Mouse (Mus musculus): ENCODE data around the gene Fam234a.
"Not testable (repeated sequence)": the region's sequence is repeated elsewhere in the genome, so short reads cannot be mapped to it uniquely, and the experiment has no call there.

The Fam234a gene

GRCm38 (mm10) chr17:26234386-26234785 is 9.7 kb downstream of the Fam234a start:
- no peak for DNase-seq (ENCODE audit: low spot score)

GRCm38 (mm10) chr17:26232863-26233262 is 11.2 kb downstream of the Fam234a start:
- no peak for DNase-seq (ENCODE audit: low spot score)

- no peak for DNase-seq (ENCODE audit: low spot score)
These were observed 12.9 kb downstream of the Fam234a start for GRCm38 (mm10) chr17:26231156-26231555.

- no peak for DNase-seq (ENCODE audit: low spot score)
These were observed 14.3 kb downstream of the Fam234a start for GRCm38 (mm10) chr17:26229776-26230175.

GRCm38 (mm10) chr17:26225150-26225549 is 18.9 kb downstream of the Fam234a start:
- no peak for DNase-seq (ENCODE audit: low spot score)

- DNase-seq (ENCODE audit: low spot score), result no peak
These were observed 22.5 kb downstream of the Fam234a start for GRCm38 (mm10) chr17:26221508-26221907.

- no peak for DNase-seq (ENCODE audit: low spot score)
These were observed 31.4 kb downstream of the Fam234a start for GRCm38 (mm10) chr17:26212681-26213080.

- no peak for DNase-seq (ENCODE audit: low spot score)
These were observed 31.8 kb downstream of the Fam234a start for GRCm38 (mm10) chr17:26212241-26212640.

- no peak for DNase-seq (ENCODE audit: low spot score)
These were observed 36.4 kb downstream of the Fam234a start, which contains the start of gene Arhgdig for GRCm38 (mm10) chr17:26207686-26208085. Arhgdig (minus strand) TSS chr17:26207786.

GRCm38 (mm10) chr17:26206392-26206791 is 37.6 kb downstream of the Fam234a start:
- DNase-seq (ENCODE audit: low spot score), result peak; percentile 58

GRCm38 (mm10) chr17:26204766-26205165 is 39.3 kb downstream of the Fam234a start:
- no peak for DNase-seq (ENCODE audit: low spot score)

- no peak for DNase-seq (ENCODE audit: low spot score)
These were observed 40.7 kb downstream of the Fam234a start for GRCm38 (mm10) chr17:26203321-26203811.

- DNase-seq (ENCODE audit: low spot score), result no peak
These were observed 41.3 kb downstream of the Fam234a start, which contains the start of gene Rgs11 for GRCm38 (mm10) chr17:26202737-26203136. Rgs11 (plus strand) TSS chr17:26202951.

GRCm38 (mm10) chr17:26201998-26202397 is 42.0 kb downstream of the Fam234a start:
- no peak for DNase-seq (ENCODE audit: low spot score)

GRCm38 (mm10) chr17:26200831-26201705 is 43.0 kb downstream of the Fam234a start:
- peak; percentile 52 for DNase-seq (ENCODE audit: low spot score)

GRCm38 (mm10) chr17:26198892-26199291 is 45.1 kb downstream of the Fam234a start, which contains the start of gene Pdia2:
Pdia2 (minus strand) TSS chr17:26199087.
- DNase-seq (ENCODE audit: low spot score), result no peak

- DNase-seq (ENCODE audit: low spot score), result no peak
These were observed 51.4 kb downstream of the Fam234a start for GRCm38 (mm10) chr17:26192481-26193190.

GRCm38 (mm10) chr17:26191486-26191885 is 52.6 kb downstream of the Fam234a start:
- not testable (repeated sequence) for DNase-seq (ENCODE audit: low spot score)

- no peak for DNase-seq (ENCODE audit: low spot score)
These were observed 55.8 kb downstream of the Fam234a start for GRCm38 (mm10) chr17:26188091-26188805.

- no peak for DNase-seq (ENCODE audit: low spot score)
These were observed 56.5 kb downstream of the Fam234a start for GRCm38 (mm10) chr17:26187592-26187991.

- no peak for DNase-seq (ENCODE audit: low spot score)
These were observed 62.9 kb downstream of the Fam234a start for GRCm38 (mm10) chr17:26181179-26181578.

- DNase-seq (ENCODE audit: low spot score), result no peak
These were observed 65.4 kb downstream of the Fam234a start for GRCm38 (mm10) chr17:26178611-26179010.

Data from testis, postnatal 14 days (tissue).